Mouse (Mus musculus): ENCODE measurements around the gene Fkbp1b.
"Not testable (repeated sequence)": the region's sequence is repeated elsewhere in the genome, so short reads cannot be mapped to it uniquely, and the experiment has no call there.

Gene Fkbp1b

DNA sequence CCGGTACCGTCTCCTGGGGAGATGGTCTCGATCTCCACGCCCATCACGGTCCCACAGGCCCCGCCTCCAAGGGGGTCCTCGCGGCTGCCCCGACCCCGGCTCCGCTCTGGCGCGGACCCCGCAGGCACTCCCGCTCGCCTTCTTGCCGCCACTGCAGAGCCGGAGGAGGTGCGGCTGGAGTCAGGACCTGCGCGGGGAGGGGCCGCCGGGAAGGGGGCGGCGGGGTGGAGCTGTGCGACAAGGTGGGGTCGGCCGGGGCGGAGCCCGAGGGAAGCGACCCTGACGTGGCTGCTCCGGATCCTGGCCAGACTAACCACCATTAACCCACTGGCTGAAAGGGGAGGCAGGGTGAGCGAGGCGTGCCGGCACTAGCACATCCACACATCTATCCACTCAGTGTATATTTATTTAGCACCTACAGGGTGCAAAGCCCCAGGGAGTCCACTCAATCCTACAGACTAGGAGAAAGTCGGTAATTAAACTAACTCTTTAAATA is at the start of gene Fkbp1b:
Gene Fkbp1b, minus strand, starts transcription at position 200 of the 496 bp plus-strand sequence.
- DNase-seq (ENCODE audit: low spot score): peak; percentile 74

DNA sequence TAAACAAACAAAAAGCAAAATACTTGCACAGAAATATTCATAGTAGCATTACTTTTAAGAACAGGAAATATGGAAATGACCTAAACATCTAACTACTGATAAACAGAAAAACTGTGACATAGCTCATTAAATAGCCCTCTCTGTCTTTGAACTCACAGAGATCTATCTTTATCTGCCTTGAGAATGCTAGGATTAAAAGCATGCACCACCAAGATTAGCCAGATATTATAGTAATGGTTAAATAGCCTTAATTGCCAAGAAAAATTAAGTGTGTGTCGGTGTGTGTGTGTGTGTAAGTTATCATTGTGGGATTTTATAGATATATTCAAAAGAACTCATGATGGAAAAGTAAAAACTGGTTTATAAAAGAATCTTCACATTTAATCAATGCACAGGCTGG is 48.5 kb upstream of the Fkbp1b start:
- DNase-seq (ENCODE audit: low spot score): no peak

DNA sequence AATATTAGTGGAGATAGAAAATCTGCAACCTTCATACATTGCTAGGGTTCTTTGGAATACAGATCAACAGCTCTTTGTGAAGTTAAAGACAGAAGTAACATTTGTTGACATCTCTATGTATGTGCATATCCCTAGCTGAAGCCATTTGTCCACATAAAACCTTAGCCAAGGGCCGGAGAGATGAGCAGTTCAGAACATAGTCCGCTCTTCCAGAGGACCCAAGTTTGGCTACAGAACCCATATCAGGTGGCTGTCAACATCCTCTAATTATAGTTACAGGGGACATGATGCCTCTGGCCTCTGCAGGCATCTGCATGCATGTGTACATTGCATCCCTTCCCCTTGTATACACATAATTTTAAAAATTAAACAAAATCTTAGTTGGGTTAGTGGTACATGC is 47.9 kb upstream of the Fkbp1b start:
- DNase-seq (ENCODE audit: low spot score): no peak

DNA sequence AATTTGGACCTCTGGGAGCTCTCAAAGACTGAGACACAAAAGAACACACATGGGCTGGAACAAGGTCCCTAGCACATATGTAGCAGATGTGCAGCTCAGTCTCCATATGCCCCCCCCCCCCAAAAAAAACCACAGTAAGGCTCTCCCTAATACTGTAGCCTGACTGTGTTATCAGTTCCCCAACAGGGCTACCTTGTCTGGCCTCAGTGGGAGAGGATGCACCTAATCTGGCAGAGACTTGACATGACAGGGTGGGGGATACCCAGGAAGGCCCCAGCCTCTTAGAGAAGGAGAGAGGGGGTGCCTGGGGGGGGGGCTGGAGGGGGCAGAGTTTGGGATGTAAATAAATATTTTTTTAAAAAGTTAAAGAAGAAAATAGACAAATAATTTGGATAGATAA is 47.3 kb upstream of the Fkbp1b start:
- DNase-seq (ENCODE audit: low spot score): no peak

DNA sequence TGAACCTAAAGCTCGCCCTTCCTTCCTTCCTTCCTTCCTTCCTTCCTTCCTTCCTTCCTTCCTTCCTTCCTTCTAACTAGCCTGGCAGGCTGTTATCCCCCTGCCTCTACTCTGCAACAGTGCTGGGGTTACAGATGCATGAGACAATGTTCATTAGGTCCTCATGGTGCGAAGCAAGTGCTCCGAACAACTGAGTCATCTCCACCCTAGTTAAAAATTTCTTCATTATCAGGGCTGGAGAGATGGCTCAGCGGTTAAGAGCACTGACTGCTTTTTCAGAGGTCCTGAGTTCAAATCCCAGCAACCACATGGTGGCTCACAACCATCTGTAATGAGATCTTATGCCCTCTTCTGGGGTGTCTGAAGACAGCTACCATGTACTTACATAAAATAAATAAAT is 45.2 kb upstream of the Fkbp1b start:
- not testable (repeated sequence) for DNase-seq (ENCODE audit: low spot score)

DNA sequence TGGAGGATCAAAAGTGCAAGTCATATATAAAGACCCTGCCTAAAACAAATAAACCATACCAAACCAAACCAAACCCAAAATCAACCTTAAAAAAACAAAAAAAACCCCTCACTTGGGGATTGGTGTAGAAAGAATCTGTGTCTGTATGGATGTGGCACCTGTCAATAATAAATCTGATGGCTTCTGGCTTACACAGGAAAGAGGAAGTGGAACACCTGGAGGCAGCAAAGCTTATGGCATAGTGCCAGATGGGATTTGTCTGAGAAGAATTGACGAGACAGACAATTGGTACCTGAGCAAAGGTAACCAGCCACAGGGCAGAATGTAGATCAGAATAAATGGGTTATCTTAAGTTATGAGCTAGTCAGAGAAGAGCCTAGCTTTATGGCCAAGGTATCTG is 43.7 kb upstream of the Fkbp1b start:
- no peak for DNase-seq (ENCODE audit: low spot score)

DNA sequence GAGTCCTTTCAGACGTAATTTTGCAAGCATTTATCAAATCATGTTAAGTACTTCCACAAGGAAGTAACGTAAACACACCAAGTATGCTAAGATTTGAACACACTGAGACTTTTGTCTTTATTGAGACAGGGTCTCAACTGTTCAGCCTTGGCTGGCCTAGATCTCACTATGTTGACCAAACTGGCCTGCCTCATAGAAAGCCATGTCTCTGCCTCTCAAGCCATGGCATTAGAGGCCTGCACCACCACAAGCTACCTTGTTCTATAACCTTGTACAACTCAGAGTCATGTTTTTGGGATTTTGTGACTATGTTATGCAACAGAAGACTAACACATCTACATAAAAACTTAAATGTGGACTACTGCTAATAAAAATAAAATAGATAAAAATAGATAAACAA is 40.7 kb upstream of the Fkbp1b start:
- DNase-seq (ENCODE audit: low spot score): no peak

DNA sequence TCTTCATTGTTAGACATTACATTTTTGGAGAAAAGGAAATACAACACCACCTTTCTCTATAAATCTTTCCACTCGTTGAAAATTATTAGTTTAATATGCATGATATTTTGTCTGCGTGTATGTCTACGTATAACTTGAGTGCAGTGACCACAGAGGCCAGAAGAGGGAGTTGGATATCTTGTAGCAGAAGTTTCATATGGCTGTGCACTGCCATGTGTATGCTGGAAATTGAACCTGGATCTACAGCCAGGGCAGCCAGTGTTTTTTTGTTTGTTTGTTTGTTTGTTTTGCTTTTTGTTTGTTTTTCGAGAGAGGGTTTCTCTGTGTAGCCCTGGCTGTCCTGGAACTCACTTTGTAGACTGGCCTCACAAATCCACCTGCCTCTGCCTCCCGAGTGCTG is 37.7 kb upstream of the Fkbp1b start:
- DNase-seq (ENCODE audit: low spot score): no peak

DNA sequence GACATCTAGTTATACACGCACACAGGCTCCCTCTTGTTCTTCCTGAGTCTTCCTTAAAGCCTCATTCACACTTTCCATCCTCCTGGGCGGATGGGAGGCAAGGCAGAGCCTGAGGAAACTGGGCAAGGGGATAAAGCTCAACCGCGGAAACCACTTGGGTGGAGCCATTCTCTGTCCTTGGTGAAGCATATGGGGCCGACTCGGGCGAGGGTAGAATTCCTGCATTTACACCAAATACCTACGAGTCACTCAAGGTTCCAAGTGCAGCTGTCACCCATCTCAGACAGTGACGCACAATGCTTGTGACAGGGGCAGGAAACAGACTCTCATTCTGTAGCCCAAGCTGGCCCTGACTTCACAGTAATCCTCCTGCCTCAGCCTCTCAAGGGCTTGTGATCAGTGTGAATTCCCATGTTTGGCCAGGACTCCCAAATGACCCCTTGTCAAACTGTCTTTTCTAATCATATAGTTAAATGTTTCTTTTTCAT is 36.9 kb upstream of the Fkbp1b start:
- DNase-seq (ENCODE audit: low spot score): no peak

DNA sequence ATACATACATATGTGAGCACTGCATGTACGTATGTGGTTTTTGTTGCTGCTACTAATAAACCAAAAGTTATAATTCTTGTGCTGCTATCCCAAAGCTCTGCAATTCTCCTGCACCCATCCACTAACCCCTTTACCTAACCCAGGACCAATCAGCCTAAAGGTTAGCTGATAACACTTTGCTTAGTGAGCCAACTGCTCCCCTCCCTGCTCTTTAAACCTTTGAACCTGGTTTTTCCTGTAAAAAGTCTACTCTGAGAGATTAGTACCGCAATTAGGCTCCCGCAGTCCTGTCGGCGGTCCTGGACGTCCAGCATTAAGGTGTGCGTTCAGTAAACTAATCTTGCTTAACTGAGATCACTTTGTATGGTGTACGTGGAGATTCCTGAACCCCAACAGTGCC is 34.2 kb upstream of the Fkbp1b start:
- no peak for DNase-seq (ENCODE audit: low spot score)

DNA sequence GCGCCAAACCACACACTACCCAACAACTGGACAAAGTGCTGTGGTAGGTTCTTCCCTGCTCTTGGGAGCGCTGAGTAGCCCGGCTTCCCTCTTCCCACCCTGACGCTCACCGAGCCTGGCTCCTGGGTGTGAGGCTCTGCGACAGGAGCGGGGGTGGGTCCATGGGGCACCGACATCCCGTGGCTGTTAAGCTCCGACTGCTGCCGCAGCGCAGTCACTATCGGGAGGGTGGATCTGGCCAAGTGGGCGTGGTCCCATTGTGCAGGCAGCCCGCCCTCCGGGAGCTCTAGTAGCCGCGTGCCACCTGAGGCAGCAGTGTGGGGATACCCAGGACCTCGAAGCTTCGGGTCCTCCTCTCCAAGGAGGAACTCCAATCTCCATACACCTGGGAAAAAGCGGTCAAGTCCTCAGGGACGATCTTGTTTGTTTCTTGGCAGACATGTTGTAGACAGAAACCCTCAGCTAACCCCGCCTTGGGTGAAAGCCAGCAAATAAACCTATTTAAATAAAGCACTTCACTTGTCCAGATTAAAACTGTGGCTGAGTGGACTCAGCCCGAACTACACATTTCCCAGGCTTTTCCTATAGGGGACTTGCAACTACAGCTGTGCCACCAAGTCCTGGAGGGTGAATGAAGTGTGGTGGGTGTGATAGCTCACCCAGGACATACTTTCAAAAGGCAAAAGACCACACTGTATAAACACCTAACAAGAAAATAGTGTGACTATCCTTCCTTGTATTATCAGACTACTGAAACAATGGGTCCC is 33.0 kb upstream of the Fkbp1b start, which contains the start of gene Mfsd2b:
Gene Mfsd2b, minus strand, starts transcription at position 199 of the 767 bp plus-strand sequence.
- DNase-seq (ENCODE audit: low spot score): peak; percentile 79

DNA sequence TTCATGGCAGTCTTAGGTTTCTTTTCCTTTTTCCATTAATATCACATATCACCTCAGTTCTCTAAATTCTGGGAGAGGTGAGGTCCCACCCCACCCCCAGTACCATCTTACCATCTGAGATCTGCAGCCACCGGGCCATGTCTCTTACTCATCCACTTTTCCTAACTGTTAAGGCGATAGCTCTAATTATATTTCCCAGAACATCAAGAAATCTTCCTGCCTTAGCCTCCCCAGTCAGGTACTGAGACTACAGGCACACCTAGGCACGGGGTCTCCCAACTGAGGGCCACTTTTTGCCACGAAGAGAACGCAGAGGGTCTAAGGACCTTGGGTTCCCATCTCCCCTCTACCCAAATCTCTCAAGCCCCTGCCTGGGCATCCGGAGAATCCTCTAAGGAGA is 32.1 kb upstream of the Fkbp1b start:
- no peak for DNase-seq (ENCODE audit: low spot score)

DNA sequence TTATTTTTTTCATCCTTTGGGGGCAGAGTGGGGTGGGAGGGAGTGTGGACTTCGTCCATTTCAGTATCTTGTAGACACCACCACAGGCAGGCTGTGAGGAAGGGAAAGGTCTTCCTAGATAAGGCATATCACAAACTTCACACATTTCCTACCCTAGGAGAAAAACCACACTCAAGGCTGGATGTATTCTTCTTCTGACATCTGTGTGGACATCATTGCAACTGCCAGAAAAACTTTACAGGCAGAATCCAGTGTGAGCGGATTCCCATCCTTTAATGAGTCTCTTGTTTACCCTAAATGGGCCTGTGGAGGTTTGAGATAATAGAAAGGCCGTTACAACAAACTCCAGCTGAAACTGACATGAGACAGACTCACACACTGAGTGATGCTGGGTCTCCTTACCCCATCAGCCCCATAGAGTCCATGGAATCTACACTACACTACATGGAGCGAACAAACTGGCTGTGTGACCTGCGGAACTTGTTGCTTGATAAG is 31.6 kb upstream of the Fkbp1b start:
- no peak for DNase-seq (ENCODE audit: low spot score)

DNA sequence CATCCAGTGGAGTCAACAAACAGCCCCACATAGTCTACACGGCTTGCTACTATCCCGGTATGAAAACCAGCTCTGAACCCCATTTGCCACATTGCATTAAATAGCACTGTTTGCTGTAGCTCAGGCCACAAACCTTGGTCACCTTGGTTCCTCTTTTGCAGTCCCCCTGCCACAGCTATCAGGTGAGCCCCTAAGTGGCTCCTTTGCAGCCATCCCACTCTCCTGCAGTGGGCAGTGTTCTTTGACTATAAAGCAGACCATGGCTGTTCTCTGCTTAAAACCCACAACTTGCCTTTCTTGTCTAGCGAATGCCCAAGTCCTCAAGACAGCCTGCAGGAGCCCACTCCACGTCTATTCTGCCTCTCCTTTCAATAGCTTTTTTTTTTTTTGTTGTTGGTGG is 30.9 kb upstream of the Fkbp1b start:
- no peak for DNase-seq (ENCODE audit: low spot score)

DNA sequence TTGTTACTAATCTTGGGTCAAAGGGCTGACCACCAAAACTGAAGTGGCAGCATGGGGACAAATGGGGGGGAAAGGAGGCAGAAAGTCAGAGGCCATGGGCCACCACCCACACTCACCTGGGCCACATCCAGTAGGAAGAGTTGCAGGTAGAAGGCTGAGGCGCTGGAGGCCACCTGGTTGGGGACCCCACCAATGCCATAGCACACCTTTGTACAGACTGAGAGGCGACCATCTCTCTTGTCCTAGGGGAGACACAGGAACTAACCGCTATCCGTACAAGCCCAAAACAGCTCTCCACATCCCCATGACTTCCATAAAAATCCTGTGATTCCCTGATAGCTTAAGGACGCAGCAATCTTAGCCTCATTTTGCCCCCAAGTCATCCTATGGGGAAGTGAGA is 29.9 kb upstream of the Fkbp1b start:
- DNase-seq (ENCODE audit: low spot score): no peak

DNA sequence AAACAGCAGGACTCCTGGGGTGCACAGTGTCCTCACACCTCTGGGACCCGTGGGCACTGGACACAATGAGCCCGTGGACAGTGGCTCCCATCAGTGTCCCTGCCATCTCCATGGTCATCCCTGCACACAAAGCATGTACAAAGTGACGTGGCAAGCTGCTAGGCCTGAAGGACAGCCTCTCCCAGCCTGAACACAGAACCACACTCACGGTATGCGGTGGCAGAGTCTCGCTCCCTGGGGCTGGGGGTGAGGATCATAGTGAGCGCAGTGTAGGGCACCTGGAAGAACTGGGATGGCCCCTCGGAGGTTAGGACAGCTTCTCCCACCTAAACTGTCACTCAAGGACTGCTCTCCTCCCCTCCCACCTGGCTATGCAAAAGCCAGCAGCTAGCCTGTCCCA is 27.5 kb upstream of the Fkbp1b start:
- DNase-seq (ENCODE audit: low spot score): no peak

DNA sequence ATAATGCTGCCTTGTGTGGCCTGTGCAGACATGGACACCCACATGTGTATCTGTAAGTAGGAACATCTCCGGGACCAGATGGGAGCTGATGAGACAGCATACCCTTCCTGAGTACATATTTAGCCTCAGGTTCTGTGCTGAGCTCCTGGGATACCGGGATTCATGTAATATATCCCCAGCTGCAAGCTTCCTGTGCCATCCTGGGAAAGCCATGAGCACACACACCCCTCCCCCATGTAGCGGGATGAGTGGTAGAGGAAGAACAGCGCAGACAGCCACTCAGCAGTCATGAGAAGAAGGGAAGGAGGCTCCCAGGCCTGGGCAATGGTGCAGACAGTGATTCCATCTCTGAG is 22.9 kb upstream of the Fkbp1b start:
- peak; percentile 25 for DNase-seq (ENCODE audit: low spot score)

DNA sequence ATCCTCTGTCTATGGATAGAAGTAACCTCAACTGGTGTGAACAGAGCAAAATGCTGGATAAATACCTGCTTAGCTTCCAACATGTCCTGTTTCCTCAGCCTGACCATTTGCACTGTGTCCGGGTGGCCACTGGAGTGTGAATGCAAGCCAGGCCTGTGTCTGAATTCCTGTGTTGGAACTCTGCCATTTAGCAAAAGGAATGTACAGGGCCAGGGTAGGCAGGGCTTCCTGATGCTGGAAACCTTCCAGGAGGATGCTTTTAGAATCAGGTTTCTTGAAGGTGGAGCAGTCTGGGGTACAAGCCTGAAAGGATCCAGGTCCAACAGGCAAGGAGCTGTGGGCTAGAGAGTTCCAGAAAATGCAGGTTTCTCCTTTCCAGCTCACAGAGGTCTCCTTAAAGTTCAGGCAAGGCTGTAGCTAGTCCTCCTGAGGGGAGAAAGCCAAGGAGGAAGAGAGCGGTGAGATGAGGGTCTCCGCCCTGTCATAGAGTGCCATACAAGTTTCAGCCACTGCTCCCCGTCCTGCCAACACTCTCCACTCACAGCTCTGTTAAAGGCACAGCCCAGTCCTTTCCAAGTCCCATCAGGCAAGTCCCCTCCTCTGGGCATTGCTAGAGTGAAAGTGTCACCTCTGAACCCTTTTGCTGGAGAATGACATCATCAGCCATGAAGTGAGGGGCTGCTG is 22.4 kb upstream of the Fkbp1b start:
- peak; percentile 78 for DNase-seq (ENCODE audit: low spot score)

DNA sequence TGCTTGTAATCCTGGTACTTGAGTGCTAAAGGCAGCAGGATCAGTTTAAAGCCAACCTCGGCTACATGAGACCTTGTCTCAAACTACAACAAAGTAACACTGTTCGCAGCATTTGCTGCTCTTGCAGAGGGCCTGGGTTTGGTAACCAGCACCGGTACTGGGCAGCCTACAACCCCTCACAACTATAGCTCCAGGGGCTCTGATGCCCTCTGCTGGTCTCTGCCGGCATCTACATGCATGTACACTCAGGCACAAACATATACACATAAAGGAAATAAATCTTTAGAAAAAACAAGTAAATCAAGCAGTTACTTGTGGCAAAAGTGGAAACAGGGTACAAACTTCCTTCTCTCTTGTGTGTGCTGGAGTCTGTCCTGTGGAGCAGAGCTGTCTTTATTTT is 21.3 kb upstream of the Fkbp1b start:
- DNase-seq (ENCODE audit: low spot score): no peak

DNA sequence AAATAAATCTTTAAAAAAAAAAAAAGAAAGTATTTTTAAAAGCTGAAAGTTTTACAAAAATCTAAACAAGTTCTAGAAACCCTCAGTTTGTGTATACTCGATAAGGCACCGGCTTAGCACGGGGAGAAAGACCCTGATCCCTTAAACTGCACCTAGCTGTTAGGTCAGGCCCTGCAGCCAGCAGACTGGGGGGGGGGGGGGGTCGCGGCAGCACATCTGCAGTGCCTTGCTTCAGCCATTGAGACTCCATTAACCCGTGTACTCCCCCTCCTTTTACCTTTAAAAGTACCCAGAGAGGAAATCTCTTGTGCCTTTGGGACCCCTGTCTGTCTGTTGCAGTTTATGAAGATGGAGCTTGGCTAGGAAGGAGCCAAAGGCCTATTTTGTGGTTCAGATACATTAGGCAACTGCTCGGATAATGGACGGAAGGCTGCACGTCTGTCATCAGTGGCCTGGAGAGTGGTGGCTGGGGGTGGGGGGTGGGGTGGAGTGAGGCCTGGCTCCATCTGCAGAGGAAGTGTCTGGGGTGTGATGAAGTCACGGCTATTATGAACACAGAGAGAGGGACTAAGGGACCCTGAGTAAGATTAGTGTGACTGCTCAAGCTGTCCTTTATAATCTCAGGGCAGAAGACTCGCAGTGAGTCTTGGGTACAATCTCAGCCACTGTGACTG is 18.0 kb upstream of the Fkbp1b start:
- peak; percentile 51 for DNase-seq (ENCODE audit: low spot score)

DNA sequence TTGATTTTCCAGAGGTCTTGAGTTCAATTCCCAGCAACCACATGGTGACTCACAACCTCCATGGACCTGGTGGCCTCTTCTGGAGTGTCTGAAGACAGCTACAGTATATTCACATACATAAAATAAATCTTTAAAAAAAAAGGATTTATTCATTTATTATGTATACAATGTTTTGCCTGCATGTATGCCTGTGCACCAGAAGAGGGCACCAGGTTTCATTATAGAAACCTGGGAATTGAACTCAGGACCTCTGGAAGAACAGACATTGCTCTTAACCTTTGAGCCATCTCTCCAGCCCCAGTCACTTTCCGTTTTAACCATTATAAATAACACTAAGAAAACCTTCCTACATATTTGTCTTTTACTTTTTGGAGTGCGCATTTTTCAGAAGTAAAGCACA is 15.4 kb upstream of the Fkbp1b start:
- DNase-seq (ENCODE audit: low spot score): no peak

DNA sequence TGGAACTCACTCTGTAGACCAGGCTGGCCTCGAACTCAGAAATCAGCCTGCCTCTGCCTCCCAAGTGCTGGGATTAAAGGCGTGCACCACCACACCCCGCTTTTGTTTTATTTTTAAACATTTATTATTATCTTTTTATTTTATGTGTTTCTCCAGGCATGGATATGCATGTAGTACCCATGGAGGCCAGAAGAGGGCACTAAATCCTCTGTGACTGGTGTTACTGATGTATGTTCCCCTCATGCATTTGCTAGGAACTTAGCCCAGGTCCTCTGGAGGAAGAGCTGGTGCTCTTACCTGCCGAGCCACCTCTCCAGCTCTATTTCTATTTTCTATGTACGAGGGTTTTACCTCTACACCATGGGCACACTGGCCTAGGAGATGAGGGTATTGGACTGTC is 14.8 kb upstream of the Fkbp1b start:
- DNase-seq (ENCODE audit: low spot score): no peak

DNA sequence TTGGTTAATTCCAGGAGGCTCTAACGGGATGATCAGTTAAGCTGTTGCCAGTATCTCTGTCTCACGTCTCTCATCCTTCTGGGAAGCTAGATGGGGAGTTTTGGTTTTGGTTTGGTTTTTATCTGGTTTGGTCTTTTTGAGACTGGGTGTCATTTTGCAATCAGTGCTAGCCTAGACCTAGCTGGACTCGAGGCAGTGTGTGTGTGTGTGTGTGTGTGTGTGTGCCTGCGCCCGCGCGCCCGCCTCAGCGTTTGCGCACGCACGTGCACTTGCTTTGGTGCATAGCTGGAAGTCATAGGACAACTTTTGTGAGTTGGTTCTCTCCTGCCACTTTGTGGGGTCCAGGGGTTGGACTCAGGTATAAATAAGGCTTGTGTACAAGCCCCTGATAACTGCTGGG is 2.4 kb upstream of the Fkbp1b start:
- peak; percentile 59 for DNase-seq (ENCODE audit: low spot score)

Measured in MN1 (cell line).